Mouse (Mus musculus) CH12.LX (cell line): ENCODE measurements around the gene Smim24. TPM values are rescaled to one million over a fixed set of nuclear protein-coding genes. Genes with fewer than 3 reads are reported as not detected.
A peak's percentile ranks its signal among the peaks of the same experiment; 100 is the strongest.

Experiments
- DNase-seq: peaks from one replicate; pipeline ENCODE4 v3.0.0-alpha.2; 2013; ENCODE audit errors: extremely low read depth
- H3K27ac ChIP-seq: 2 replicates; pipeline ENCODE4 v1.5.1; 2012; ENCODE audit warnings: low read depth, mild to moderate bottlenecking, control low read depth, moderate library complexity; ENCODE audit not compliant: insufficient read depth
- H3K27me3 ChIP-seq: replicated peaks from 2 replicates; pipeline ENCODE3; 2012; ENCODE audit warnings: inconsistent platforms
- H3K36me3 ChIP-seq, 2 experiments: replicated peaks in 1 of 2; 2 replicates each; pipeline versions ENCODE3 to v1.6.1; 2012; ENCODE audit warnings: inconsistent platforms in 1 of 2, low read length in 1 of 2, mild to moderate bottlenecking in 1 of 2, mixed read lengths in 1 of 2, moderate library complexity in 1 of 2; ENCODE audit not compliant: control insufficient read depth in 1 of 2, insufficient read depth in 1 of 2
- H3K4me1 ChIP-seq, 2 experiments: 2 replicates each; pipeline ENCODE4 v1.6.1; 2012; ENCODE audit warnings: inconsistent platforms in 1 of 2, moderate library complexity in 1 of 2; ENCODE audit not compliant: insufficient read depth in 2 of 2, control insufficient read depth in 1 of 2
- H3K4me2 ChIP-seq: 2 replicates; pipeline ENCODE4 v1.6.1; 2012; ENCODE audit warnings: low read depth, mild to moderate bottlenecking, control low read depth; ENCODE audit not compliant: poor library complexity, insufficient read depth, severe bottlenecking
- H3K4me3 ChIP-seq, 3 experiments: fragments of 150-350 bp in 1 of 3; sonication (generic) in 1 of 3; replicated peaks in 1 of 3; 2 replicates each; pipeline versions ENCODE3 to v1.5.1; 2011 to 2012; ENCODE audit warnings: low read depth in 2 of 3, low read length in 2 of 3, mild to moderate bottlenecking in 2 of 3, moderate library complexity in 2 of 3, control low read depth in 1 of 3, improper control_type of control experiment in 1 of 3, inconsistent platforms in 1 of 3, mixed read lengths in 1 of 3; ENCODE audit not compliant: poor library complexity in 1 of 3
- H3K79me2 ChIP-seq: replicated peaks from 2 replicates; pipeline ENCODE4 v1.6.1; 2012; ENCODE audit warnings: mild to moderate bottlenecking, moderate library complexity; ENCODE audit not compliant: control insufficient read depth, poor library complexity, insufficient read depth, severe bottlenecking; ENCODE audit errors: extremely low read depth
- H3K9ac ChIP-seq: 2 replicates; pipeline ENCODE4 v1.6.1; 2012; ENCODE audit warnings: low read depth, mild to moderate bottlenecking, control low read depth, moderate library complexity; ENCODE audit not compliant: insufficient read depth
- H3K9me3 ChIP-seq: replicated peaks from 2 replicates; pipeline ENCODE3; 2012; ENCODE audit warnings: low read length, inconsistent platforms, mixed read lengths
- CHD2 ChIP-seq: IDR thresholded peaks from 2 replicates; pipeline ENCODE4 v1.6.1; 2011; ENCODE audit warnings: low read length, improper control_type of control experiment
- CTCF ChIP-seq, 2 experiments: IDR thresholded peaks in 1 of 2; conservative IDR thresholded peaks in 1 of 2; 2 replicates each; pipeline ENCODE4 v1.5.1; 2011 to 2012; ENCODE audit warnings: low read depth in 2 of 2, low read length in 2 of 2, improper control_type of control experiment in 1 of 2, inconsistent platforms in 1 of 2, mild to moderate bottlenecking in 1 of 2, moderate library complexity in 1 of 2
- E2F4 ChIP-seq: IDR thresholded peaks from 2 replicates; pipeline ENCODE4 v1.6.1; 2011; ENCODE audit warnings: low read depth, low read length, improper control_type of control experiment; ENCODE audit not compliant: insufficient replicate concordance
- ELF1 ChIP-seq: IDR thresholded peaks from 2 replicates; pipeline ENCODE4 v1.6.1; 2014; ENCODE audit warnings: low read depth, mild to moderate bottlenecking, inconsistent platforms, low read length, improper control_type of control experiment
- GABPA ChIP-seq: IDR thresholded peaks from 2 replicates; pipeline ENCODE4 v1.6.1; 2012; ENCODE audit warnings: low read depth, low read length, improper control_type of control experiment, inconsistent platforms; ENCODE audit not compliant: insufficient replicate concordance
- JUND ChIP-seq: conservative IDR thresholded peaks from 2 replicates; pipeline ENCODE4 v1.6.1; 2011; ENCODE audit warnings: low read depth, low read length, improper control_type of control experiment
- MAX ChIP-seq: IDR thresholded peaks from 2 replicates; pipeline ENCODE4 v1.6.1; 2011; ENCODE audit warnings: low read length, improper control_type of control experiment
- MAZ ChIP-seq: IDR thresholded peaks from 2 replicates; pipeline ENCODE4 v1.6.1; 2012; ENCODE audit warnings: low read depth, mild to moderate bottlenecking, inconsistent platforms, low read length, improper control_type of control experiment, moderate library complexity
- MYC ChIP-seq: IDR thresholded peaks from 2 replicates; pipeline ENCODE4 v1.6.1; 2011; ENCODE audit warnings: low read depth, mild to moderate bottlenecking, improper control_type of control experiment, low read length
- PAX5 ChIP-seq: IDR thresholded peaks from 2 replicates; pipeline ENCODE4 v1.6.1; 2012; ENCODE audit warnings: low read length, inconsistent platforms, mixed read lengths
- POLR2AphosphoS2 ChIP-seq: IDR thresholded peaks from 2 replicates; pipeline ENCODE4 v1.6.1; 2011; ENCODE audit warnings: low read depth, low read length, improper control_type of control experiment
- RAD21 ChIP-seq: IDR thresholded peaks from 2 replicates; pipeline ENCODE4 v1.6.1; 2011; ENCODE audit warnings: low read depth, mild to moderate bottlenecking, low read length, improper control_type of control experiment, moderate library complexity
- SMC3 ChIP-seq: IDR thresholded peaks from 2 replicates; pipeline ENCODE4 v1.6.1; 2011; ENCODE audit warnings: low read depth, low read length, improper control_type of control experiment
- TBP ChIP-seq: conservative IDR thresholded peaks from 2 replicates; pipeline ENCODE4 v1.6.1; 2011; ENCODE audit warnings: low read depth, low read length, improper control_type of control experiment
- TCF12 ChIP-seq: IDR thresholded peaks from 2 replicates; pipeline ENCODE4 v1.6.1; 2014; ENCODE audit warnings: low read depth, mild to moderate bottlenecking, inconsistent platforms, low read length, improper control_type of control experiment
- UBTF ChIP-seq: IDR thresholded peaks from 2 replicates; pipeline ENCODE4 v1.6.1; 2012; ENCODE audit warnings: low read depth, mild to moderate bottlenecking, inconsistent platforms, low read length, improper control_type of control experiment, moderate library complexity
- USF1 ChIP-seq: IDR thresholded peaks from 2 replicates; pipeline ENCODE4 v1.6.1; 2014; ENCODE audit warnings: low read depth, mild to moderate bottlenecking, inconsistent platforms, low read length, improper control_type of control experiment
- dilution Hi-C: fragments of 300-500 bp; cut with MboI; formaldehyde crosslinking; loops from 2 replicates; pipeline ENCODE4 v1.14.3; 2020; ENCODE audit warnings: low sequenced_read_pairs; ENCODE audit not compliant: extremely low pct_unique_long_range_greater_than_20kb, extremely low pct_ligation_motif_present
- in situ Hi-C: fragments of 300-500 bp; cut with MboI; formaldehyde crosslinking; loops from 3 replicates; pipeline ENCODE4 v1.14.3; 2019; ENCODE audit warnings: low sequenced_read_pairs, low pct_ligation_motif_present, low pct_unique_long_range_greater_than_20kb, mixed read lengths
- polyA plus RNA-seq: library from polyadenylated mRNA; unstranded; fragments of >175 nt; gene quantifications from 2 replicates; pipeline ENCODE4 v1.2.1, GENCODE M21; 2012; ENCODE audit warnings: low read depth; ENCODE audit not compliant: insufficient read length
- total RNA-seq, 2 experiments: library from RNA; depleted of rRNA; stranded (reverse); fragments of 300-350 nt in 1 of 2; fragments of >200 nt in 1 of 2; gene quantifications; 2 replicates each; pipeline ENCODE4 v1.2.3; 2012 to 2014

Smim24 gene
- 0.13 and 0.34 TPM in 2 replicates for total RNA-seq (2012; rRNA removed)
- total RNA-seq (2014; rRNA removed), result not detected in 2 replicates
- polyA plus RNA-seq, result 0.64 TPM in 1 of 2 replicates, not detected in the other

DNA sequence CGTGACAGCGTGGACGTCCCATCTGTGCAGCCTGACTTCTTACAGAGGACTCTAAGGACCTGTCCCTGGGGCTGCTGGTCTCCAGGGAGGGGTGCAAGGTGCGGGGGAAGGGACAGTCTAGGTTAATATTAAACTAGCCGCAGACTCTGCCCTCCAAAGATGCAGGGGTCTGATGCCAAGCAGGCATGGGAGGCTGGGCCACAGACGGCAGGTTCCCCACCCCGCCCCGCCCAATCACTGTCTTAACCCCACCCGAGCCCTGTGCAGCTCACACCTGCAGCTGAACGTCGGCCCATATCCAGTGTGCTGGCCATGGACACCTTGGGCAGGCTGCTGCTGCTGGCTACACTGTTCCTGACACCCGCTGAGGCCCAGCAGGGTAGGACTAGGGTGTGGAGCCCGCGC lies at the start of gene Smim24:
Smim24 (plus strand) TSS at position 271 of the 405 bp plus-strand sequence.
- Histone ChIP-seq H3K4me3 (no peak within 1 kb of the TSS), H3K4me1 (no peaks in the 10 kb centered on the region; a peak in 1 of 4 replicates), H3K4me2 (no peak within 1 kb of the TSS), H3K79me2 (no peaks in the 10 kb centered on the region), H3K9ac (no peak within 1 kb of the TSS), H3K27me3 (no peaks in the 10 kb centered on the region), H3K9me3 (no peaks in the 10 kb centered on the region), H3K27ac (no peak within 1 kb of the TSS), H3K36me3 (peaks cover 37 to 58% of the 10 kb centered on the region in 2 experiments)
- no peak for DNase-seq
- TF ChIP-seq RAD21, result no peak
- TF ChIP-seq ELF1, result no peak
- no peak for TF ChIP-seq USF1
- no peak for TF ChIP-seq JUND
- TF ChIP-seq MYC, result no peak
- TF ChIP-seq MAZ, result no peak
- TF ChIP-seq POLR2AphosphoS2, result no peak
- no peak for TF ChIP-seq TCF12
- no peak for TF ChIP-seq CHD2
- no peak for TF ChIP-seq UBTF
- TF ChIP-seq MAX, result no peak
- in situ Hi-C loops (no loop called here), dilution Hi-C loops (no loop called here)

DNA sequence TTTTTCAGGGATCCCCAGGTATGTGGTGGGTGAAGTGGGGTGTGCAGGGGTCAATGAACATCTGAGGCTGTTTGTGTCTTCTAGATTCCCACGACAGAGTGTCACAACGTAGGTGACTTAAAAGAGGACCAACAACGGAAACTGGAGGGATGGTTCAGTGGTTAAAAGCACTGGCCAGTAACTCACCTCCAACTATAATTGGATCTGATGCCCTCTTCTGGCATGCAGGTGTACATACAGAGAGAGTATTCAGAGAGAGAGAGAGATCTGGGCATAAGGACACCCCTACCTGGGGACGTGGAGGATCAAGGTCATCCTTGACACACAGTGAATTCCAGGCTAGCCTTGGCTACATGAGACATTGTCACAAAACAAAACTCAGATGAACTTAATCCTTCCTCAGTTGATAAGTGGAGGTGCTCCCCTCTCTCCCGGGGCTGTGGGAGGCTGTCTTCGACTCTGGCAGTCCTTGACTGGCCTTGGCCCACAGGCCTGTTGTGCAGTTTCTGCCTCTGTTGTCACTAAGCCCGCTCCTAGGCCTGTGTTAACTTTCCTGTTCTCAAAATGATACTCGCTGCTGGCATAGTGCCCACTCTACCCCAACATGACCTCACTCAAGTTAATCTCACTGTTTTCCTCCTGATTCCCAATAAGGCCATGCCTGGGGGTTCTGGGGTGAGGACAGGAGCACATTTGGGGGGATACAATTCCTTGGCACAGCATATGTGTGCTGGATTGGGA lies 48.3 kb upstream of the Smim24 start:
- peak; percentile 18; the same call in 1 of the 2 replicates for TF ChIP-seq RAD21
- no peak for TF ChIP-seq PAX5
- no peak for TF ChIP-seq GABPA
- TF ChIP-seq E2F4, result no peak
- peak; percentile 13 to 63; a peak in 2 of 4 replicates for TF ChIP-seq CTCF (conservative IDR thresholded peaks at IDR 0.05 in 1 of 2, IDR thresholded peaks at IDR 0.05 in 1 of 2; ENCODE audit: low read depth in 2 of 2, low read length in 2 of 2)
- no peak for TF ChIP-seq TBP
- peak; percentile 43; the same call in 1 of the 2 replicates for TF ChIP-seq SMC3
- no peak overlapping the region for H3K27ac ChIP-seq
- H3K4me3 ChIP-seq, result no peak overlapping the region
- H3K36me3 ChIP-seq, result peaks cover 20 to 37% of the 10 kb centered on the region in 2 experiments
- H3K27me3 ChIP-seq, result peaks cover 24% of the 10 kb centered on the region
- in situ Hi-C loops, result loop anchor here (5.0 kb wide), 1 partner anchor 52 kb away; the partner anchor contains the start of genes Pip5k1c and Tjp3
- no peak overlapping the region for H3K4me2 ChIP-seq
- no peaks in the 10 kb centered on the region for H3K79me2 ChIP-seq
- no peak for DNase-seq
- peaks cover 2 to 34% of the 10 kb centered on the region in 2 experiments; a peak in 2 of 4 replicates for H3K4me1 ChIP-seq
- no peak overlapping the region for H3K9ac ChIP-seq
- dilution Hi-C loops, result no loop called here
- H3K9me3 ChIP-seq, result no peaks in the 10 kb centered on the region
